Mouse (Mus musculus) urinary bladder, postnatal 14 days (tissue): ENCODE results near the gene Mpp4.

Experiments used
- DNase-seq: peaks from one replicate; pipeline ENCODE4 v3.0.0; 2021; ENCODE audit warnings: low spot score

The Mpp4 gene

DNA sequence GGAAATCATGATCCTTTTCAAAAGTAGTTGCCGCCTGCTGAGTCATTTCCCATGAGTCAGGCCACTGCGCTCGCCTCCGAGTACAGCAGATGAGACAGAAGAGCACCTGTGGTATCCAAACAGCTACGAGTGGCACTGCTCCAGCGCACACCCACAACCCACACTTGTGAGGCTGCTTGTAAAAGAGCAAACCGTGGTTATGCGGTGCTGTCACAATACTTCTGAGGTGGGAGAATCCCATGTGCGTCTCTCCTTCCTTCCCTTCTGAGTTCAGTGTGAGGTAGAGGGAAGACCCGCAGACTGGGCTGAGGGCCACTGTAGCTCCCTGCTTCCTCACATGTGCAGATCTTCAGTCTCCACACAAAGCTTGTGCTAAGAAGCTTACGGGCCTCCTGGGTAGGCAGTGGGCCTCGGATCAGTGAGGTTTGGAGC, at the start of gene Mpp4:
Gene Mpp4 (minus strand): TSS at position 360 of the 432 bp plus-strand sequence.
- no peak for DNase-seq

DNA sequence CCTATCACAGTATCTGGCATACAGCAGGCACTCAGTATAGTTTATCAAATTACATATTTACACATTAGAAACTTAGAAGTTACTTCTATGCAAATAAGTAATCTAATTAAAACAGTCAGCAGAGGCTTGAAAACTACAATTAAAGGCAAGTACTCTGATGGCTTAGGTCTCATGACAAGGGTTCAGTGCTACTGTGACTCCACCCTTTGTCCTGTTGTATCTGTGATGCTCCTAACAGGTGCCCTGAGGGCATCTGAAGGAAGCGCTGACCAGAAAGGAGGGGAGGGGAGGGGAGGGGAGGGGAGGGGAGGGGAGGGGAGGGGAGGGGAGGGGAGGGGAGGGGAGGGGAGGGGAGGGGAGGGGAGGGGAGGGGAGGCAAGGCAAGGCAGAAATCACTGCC, 49.8 kb upstream of the Mpp4 start:
- no peak for DNase-seq

DNA sequence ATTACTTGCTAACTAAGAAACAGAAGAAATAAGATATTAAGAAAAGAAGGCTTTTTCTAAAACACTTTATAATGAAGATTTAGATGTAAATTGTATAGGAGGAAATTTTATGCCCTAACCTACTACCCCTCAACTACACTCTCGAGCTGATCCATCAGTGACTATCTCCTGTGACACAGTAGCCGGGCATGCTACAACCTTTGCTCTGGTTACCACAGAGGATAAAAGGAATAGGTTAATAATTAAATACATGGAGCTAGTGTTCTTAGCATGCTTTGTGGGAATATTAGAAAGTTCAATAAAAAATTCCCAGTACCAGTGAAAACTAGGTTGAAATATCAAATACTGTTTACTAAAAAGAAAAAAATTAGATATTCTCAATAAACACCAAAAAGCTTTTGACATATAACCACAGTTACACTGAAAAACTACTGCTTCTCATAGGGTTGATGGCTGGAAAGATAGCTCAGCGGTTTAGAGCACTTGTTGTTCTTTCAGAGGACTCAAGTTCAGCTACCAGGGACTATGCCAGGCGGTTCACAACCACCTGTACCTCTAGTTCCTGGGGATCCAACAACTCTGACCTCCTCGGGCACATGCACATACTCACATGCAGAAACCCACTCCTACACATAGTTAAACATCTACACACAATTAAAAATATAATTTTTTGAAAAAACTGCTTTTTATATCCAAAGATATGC, 49.0 kb upstream of the Mpp4 start:
- no peak for DNase-seq

DNA sequence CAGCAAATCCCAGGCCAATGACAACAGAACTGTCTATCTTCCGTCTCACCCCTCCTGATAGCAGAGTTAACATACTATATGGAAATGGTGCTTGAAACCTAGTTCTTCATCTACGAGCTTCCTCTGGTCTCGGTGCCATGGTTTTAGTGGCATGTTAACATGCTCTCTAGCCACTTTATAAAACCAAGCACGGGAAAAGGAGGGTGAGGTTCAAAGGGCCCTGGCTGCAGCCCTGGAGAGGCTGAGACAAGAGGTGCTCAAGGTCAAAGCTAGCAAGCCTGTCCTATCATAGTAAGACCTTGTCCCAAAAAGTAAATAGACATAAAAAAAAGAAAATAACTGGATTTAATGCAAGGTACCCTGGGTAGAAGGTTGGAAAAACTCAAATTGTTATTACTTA, 48.5 kb upstream of the Mpp4 start:
- no peak for DNase-seq

DNA sequence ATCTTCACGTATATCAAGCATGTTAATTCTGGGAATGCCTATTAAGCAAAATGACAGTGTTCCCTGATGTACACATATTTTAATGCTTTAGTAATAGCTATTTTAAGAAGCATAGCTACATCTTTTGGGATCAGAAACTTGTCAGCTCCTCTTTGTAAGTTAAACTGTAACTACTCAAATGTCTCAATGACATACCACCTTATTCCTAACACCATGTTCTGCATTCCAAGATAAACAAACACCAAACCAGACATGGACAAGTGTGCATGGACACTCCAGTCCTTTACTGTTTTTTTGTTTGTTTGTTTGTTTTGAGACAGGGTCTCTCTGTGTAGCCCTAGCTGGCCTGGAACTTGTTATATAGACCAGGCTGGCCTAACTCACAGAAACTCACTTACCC, 45.1 kb upstream of the Mpp4 start:
- DNase-seq: no peak

DNA sequence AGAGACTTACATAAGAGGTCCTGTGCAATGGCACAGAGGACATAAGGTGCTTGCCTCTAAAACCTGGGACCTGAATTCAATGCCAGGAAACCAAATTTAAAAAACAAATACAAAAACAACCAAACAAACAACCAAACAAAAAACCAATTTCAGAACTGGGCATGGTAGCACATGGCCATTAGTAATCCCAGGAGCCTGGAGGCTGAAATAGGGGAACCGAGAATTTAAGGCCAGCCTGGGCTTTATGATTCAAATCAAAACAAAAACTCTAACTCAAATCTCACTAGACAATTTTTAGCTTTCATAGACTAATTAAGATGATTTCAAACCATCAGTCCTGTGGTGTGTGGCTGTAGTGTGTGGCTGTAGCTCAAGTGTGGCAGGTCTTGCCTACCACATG, 41.3 kb upstream of the Mpp4 start:
- no peak for DNase-seq

DNA sequence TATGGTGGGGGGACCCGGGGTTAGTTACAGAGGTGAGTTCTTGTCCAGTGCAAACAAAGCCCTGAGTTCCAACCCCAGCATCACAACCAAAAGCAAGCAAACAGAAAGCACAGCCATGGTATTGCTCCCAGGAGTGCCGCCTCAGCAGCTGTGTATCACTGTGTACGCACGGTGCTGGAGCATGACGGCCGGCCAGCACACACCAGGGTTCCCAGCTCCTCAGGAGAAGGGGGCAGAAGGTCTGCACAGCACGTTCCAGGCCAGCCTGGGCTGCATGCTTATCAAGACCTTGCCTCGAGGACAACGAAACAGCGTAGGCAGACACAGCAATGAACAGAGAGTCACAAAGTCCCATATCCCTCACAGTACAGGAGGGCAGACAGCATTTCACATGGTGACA, 39.2 kb upstream of the Mpp4 start:
- DNase-seq: no peak

DNA sequence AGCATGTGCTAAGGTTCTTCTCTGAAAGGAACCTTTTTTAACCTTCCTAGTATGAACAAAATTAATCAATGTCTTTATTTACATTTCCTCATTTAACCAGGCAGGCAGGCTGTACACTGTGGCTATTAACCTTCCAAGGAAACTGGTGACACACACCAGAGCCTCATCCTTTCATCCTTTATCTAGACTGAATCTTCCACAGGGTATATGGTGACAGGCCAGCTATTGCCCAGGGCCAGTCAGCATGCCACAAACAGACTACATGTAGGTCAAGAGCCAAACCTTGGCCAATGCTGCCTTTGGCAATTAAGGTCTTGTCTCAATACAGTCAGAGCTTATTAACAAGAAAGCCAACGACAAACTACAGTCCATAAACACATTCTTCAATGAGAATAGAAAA, 38.4 kb upstream of the Mpp4 start:
- DNase-seq: no peak

DNA sequence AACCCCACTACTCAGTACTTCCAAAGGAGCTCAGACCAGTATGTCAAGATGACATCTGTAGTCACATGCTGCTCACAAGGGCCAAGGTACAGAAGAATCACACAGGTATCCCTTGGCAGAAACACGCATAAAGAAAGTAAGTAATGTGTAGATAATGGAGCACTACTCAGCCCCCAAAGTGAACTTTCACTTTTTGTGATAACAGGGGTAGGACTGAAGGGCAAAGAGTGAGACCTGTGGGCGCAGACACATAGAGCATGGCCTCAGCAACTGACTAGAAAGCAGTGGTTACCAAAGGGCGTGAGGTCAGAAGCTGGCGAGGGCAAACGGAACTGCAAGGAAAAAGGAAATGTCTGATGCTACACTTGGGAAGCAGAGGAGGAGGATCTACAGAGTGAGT, 37.8 kb upstream of the Mpp4 start:
- DNase-seq: no peak

DNA sequence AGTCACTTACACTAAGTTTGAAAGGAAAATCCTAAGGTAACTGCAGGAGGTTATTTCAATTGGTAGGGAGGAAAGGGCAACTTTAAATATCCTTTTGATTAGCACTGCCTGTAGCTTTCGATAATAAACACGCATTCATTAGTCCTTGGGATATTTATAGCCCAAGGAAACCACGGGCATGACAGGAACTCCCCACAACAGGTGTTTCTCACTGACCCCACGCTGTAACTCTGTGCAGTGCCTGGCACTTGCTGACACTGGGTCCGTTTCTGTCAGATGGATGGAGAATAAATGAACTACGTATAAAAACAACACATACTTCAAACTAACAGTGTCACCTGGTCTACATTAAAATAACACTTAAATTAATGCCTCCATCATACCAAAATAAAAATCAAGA, 31.8 kb upstream of the Mpp4 start:
- no peak for DNase-seq

DNA sequence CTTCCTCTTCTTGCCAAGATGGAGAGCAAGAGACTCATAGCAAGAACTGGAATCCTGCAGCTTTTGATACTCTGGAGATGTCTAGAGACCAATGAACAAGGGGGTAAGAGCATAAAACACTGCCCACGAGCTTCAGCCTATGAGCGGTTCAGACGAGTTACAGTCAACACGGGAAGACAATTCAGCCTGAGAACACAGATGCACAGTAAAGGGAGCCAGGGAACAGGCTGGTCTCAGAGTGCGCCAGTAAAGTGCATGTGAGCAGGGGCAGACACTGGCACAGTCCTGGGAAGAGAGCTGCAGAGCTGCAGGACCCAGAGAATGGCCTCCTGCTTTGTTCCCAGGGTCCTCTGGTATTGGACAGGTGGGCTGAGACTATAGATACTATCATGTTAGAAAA, 24.6 kb upstream of the Mpp4 start:
- no peak for DNase-seq

DNA sequence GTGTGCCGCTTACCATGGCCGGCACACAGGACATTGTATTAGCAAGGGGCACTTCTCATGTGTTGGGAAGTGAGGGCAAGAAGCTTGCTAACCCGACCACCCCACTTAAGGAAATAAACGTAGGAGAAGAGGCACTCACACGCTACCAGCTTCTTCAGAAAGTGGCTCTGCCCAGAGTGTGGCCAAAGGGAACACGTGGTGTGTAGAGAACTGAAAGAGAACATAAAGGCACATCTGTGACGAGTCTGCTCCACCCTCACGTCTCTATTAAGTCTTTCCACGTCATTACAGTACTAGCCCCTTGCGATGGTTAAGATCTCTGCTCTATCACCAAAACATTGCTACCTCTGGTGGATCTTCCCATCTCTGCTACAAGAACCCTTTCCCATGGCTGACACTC, 23.1 kb upstream of the Mpp4 start:
- no peak for DNase-seq

DNA sequence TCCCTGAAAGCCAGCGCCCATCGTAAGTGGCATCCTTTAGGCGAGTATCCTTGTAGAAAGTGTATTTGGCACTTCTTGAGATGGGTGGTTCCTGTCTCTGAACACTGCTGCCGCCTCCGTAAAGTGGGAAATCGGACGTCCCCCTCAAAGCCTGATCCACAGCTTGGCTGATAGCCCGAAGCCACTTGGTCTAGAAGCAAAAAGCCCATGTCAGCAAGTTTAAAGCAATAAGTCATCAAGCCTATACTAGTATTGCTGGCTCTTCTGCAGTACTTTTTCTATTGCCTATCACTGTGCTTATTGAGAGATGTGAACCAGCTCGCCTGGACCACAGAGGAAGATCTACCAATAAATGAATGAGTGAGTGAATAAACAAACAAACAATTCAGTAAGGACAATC, 22.2 kb upstream of the Mpp4 start:
- no peak for DNase-seq

DNA sequence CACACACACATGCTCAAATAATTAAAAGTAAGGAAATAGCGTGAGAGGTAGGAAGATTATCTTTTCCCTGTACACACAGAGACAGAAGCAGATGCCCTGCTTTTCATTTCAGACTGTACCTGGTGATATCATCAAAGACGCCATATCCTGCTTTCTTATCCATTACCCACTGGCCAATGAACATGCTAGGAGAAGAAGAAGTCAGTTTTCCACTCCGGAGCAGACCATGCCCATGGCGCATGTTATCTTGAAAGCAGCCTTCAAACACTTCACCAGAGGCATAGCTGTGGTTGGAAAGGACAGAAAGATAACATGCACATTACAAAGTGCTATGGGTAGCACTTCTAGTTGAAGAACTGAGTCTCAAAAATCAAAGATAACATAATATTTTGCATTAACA, 19.9 kb upstream of the Mpp4 start:
- DNase-seq: no peak

DNA sequence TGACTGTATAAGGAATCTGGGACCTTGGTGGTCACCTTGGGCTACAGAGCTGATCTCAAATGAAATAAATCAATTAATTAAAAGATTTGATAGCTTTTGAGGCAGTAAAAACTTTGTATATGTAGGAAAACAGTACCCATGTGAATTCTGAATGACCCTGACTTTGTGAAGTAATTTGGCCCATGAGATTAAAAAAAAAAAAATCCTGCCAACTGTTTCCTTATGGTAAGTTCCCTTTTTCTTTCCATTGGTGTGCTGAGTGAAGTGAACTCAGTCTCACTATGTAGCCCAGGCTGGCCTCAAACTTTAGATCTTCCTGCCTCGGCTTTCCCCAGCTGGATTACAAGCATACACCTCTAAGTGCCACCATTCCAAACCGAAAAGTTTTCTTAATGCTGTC, 19.2 kb upstream of the Mpp4 start:
- no peak for DNase-seq

DNA sequence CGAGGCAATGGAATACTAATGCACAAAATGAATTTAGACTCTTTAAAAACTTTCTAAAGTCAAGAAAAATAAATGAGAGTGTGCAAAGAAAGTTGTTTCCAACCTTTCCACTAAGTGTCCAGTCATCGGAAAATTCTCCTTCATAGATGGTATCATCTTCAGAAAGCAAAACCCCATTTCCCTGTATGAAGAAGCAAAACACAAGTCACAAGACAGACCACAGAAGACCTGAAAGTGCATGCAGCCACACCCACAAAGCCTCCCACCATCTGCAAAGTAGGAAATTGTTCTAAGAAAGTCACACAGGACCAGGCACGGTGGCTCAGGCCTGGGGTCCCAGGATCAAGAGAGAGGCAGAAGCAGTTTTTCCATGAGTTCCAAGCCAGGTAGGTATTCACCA, 16.8 kb upstream of the Mpp4 start:
- DNase-seq: no peak

DNA sequence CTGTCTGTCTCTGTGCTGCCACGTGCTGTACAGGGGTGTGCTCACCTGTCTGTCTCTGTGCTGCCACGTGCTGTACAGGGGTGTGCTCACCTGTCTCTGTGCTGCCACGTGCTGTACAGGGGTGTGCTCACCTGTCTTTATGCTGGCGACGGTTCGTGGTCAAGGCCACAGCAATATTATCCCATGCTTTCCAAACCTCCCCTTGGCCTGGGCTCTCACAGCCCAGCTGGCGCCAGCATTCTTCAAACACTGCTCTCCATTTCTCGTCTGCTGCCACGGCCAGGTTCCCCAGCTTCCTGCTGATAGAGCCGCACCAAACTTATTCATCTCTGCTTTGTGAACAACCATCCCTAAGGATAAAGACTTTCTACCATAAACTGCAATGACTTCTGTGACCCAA, 15.2 kb upstream of the Mpp4 start:
- DNase-seq: no peak

DNA sequence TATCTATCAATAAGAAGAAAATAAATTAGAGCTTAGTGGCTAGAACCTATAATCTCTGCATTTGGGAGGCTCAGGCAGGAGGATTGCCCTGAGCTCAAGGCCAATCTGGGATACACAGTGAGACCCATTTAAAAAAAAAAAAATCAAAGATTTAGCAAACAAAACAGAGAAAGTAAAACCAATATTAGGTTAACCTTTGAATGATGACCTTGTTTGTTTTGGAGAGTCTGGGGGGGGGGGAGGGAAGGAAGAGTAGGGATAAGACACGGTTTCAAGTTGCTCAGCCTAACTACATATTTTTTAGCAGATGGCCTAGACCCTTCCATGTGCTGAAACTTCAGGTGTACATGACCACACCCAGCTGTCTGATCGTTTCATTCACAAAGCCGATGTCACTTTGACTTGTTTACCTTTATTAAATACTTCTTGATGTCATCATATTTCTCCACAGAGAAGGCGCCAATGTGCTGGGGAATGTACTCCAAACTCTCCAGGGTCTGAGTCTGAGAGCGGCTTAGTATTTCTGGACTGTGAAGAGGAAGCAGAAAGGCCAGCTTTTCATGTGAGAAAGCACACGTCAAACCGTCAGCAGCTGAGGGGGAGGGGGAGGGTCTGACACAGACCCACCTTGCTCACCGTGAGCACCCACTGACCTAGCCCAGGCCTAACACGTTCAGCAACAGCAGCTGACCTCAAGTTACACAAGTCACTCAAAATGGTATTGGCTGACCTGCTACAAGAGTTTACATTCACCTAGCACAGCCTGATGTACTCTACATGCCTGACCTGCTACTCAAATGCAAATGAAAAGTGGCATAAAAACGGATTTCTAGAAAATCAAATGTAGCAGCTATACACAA, 11.6 kb upstream of the Mpp4 start:
- DNase-seq: no peak

DNA sequence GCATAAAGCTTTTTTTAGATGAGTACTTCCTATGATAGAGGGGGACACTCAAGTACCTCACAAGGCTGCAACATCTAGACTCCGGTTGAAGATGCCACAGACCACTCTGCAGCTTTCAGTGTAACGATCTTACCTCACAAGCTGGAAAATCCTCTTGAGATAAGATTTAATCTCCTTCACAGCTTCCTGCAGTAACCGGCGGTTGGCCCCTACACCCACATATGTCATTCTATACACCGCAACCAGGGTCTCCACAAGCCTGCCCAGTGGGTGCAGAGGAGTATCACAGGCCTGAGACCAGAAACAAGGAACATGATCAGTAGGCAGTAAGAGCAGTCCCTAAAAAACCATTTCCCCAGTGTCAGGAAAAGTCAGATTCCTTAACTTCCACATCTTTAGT, 9.8 kb upstream of the Mpp4 start:
- no peak for DNase-seq

DNA sequence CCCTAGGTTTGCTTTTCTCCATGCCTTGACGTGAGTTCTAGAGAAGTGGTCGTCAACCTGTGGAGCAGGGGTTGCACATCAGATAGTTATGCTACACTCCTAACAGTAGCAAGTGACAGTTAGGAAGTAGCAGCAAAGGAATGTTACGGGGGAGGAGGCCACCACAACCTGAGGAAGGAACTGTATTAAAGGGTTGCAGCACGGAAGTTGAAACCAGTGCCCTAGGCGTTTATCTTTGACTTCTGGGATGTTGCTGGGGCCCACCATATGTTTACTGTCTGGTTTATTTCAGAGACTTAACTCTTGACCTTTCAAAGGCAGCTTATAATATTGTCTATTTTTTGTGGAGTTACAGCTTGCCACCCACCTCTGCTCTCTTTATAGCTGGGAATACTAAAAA, 8.7 kb upstream of the Mpp4 start:
- DNase-seq: no peak

DNA sequence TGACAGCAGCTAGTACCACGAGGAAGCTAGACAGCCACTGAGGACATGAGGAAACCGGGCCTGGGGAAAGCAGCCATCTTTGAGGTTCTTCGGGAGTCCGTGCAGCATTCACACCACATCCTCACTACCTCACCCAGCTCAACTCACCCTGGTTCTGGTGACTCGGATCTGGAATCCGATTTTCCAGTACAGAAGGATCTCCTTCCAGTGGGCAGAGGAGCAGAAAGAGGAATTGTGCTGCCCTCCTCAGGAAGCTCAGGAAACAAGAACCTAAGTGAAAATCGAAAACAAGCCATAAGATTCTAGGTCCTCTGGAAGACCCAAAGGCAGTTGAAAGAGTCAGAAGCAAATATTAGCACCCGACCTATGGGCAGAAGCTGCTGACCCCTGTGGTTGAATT, 7.1 kb upstream of the Mpp4 start:
- no peak for DNase-seq

DNA sequence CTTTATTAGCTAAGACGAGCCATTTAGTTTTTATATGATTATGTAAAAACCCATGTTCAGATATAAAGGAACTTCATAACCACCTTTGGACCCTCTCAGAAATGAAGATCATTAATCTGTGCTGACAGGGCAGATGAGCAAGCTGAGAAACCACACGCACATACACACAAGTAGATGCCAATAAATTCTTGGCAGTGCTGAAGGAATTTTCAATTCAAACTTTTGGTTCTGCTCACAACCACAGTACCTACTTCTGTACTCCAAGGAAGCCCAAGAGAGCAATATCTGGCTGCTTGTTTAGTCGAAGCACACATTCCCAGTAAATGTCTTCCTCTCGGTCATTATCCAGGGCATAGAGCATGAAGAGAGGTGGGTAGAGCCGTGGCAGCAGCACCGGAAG, 6.4 kb upstream of the Mpp4 start:
- no peak for DNase-seq

DNA sequence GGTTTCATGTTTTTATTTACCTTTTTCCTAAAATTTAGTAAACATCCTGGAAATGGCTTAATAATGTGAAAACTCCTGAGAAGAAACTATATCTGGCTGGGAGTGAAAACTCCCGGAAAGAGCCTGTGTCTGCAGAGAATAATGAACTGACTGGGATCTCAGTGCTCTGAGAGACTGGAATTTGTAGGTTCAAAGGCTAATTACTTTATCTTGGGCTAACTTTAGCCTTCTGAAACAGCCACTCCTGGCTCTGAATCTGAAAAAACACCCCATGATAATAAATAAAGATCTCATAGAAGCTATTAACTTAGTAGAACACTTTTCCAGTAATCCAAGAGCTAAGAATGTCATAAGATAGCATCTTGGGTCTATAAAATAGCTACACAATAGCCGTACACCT, 5.4 kb upstream of the Mpp4 start:
- no peak for DNase-seq
